Mouse (Mus musculus) embryonic facial prominence, embryonic 10.5 days (tissue): ENCODE results near the gene 2410002F23Rik. TPM values are rescaled to one million over a fixed set of nuclear protein-coding genes. Genes with fewer than 3 reads are reported as not detected.
A peak's percentile ranks its signal among the peaks of the same experiment; 100 is the strongest.
"Not testable (repeated sequence)": the region's sequence is repeated elsewhere in the genome, so short reads cannot be mapped to it uniquely, and the experiment has no call there.

Experiments used
- DNase-seq: peaks from one replicate; pipeline ENCODE4 v3.0.0-alpha.2; 2017; ENCODE audit warnings: low spot score
- H3K27ac ChIP-seq: fragments of 300-500 bp; sonication (generic); replicated peaks from 2 replicates; pipeline ENCODE4 v1.5.1; 2016; ENCODE audit warnings: mild to moderate bottlenecking
- H3K27me3 ChIP-seq: fragments of 300-500 bp; sonication (generic); replicated peaks from 2 replicates; pipeline ENCODE4 v1.6.1; 2016; ENCODE audit warnings: low read depth, mild to moderate bottlenecking; ENCODE audit not compliant: poor library complexity, severe bottlenecking
- H3K36me3 ChIP-seq: fragments of 300-500 bp; sonication (generic); replicated peaks from 2 replicates; pipeline ENCODE4 v1.6.1; 2016; ENCODE audit warnings: mild to moderate bottlenecking, moderate library complexity
- H3K4me1 ChIP-seq: fragments of 300-500 bp; sonication (generic); 2 replicates; pipeline ENCODE4 v1.6.1; 2016
- H3K4me3 ChIP-seq: fragments of 300-500 bp; sonication (generic); 2 replicates; pipeline ENCODE4 v1.5.1; 2016; ENCODE audit warnings: mild to moderate bottlenecking, moderate library complexity
- H3K9me3 ChIP-seq: fragments of 300-500 bp; sonication (generic); 2 replicates; pipeline ENCODE4 v1.6.1; 2016; ENCODE audit warnings: mild to moderate bottlenecking
- WGBS: fragments of 180-500 bp; shearing (Covaris S2); methylation state at CpG from one replicate; pipeline ENCODE4 v1.1.7; 2016; 5-methylcytosine and 5-hydroxymethylcytosine counted together
- polyA plus RNA-seq: library from polyadenylated mRNA; unstranded; fragments of >200 nt; fragmentation: Nextera tagmentation; extraction: Ambion mirVana; gene quantifications from 2 replicates; pipeline ENCODE4 v1.2.1, GENCODE M21; 2016

The 2410002F23Rik gene
- 197 and 214 TPM in 2 replicates for polyA plus RNA-seq

GRCm38 (mm10) chr7:44246055-44246983, at the start of gene 2410002F23Rik, which contains the start of gene 1700028J19Rik:
Gene 2410002F23Rik (plus strand): TSS chr7:44246722.
Gene 1700028J19Rik (minus strand): TSS chr7:44246695.
- peak; percentile 92 for DNase-seq
- no peaks in the 10 kb centered on the region for H3K27me3 ChIP-seq
- peak within 1 kb of the TSS; percentile 91 for H3K4me3 ChIP-seq
- peaks cover 20% of the 10 kb centered on the region for H3K4me1 ChIP-seq
- peaks cover 36% of the 10 kb centered on the region for H3K36me3 ChIP-seq
- under 1% methylated on average over 62 of the region's 62 CpGs for WGBS
- H3K27ac ChIP-seq = peak within 1 kb of the TSS; percentile 98
- no peaks in the 10 kb centered on the region for H3K9me3 ChIP-seq

- no peaks in the 10 kb centered on the region for H3K9me3 ChIP-seq
- DNase-seq = no peak
- H3K36me3 ChIP-seq = no peaks in the 10 kb centered on the region
- no peak within 1 kb of the TSS for H3K4me3 ChIP-seq
- H3K27me3 ChIP-seq = no peaks in the 10 kb centered on the region
- H3K27ac ChIP-seq = no peak within 1 kb of the TSS
- H3K4me1 ChIP-seq = no peaks in the 10 kb centered on the region
- 65% methylated on average over 3 of the region's 3 CpGs for WGBS
These were observed 48.6 kb upstream of the 2410002F23Rik start, which contains the start of gene Klk1b3 for GRCm38 (mm10) chr7:44197891-44198290. Gene Klk1b3 (plus strand): TSS chr7:44198191.

GRCm38 (mm10) chr7:44207135-44207534, 39.4 kb upstream of the 2410002F23Rik start, which contains the start of gene Klk1b4:
Gene Klk1b4 (plus strand): TSS chr7:44207435.
- not testable (repeated sequence) for H3K27me3 ChIP-seq, H3K9me3 ChIP-seq, H3K36me3 ChIP-seq

GRCm38 (mm10) chr7:44208307-44208706, 38.2 kb upstream of the 2410002F23Rik start:
- WGBS = 85% methylated on average over 3 of the region's 3 CpGs
- no peaks in the 10 kb centered on the region for H3K4me1 ChIP-seq
- H3K27ac ChIP-seq = no peak overlapping the region
- H3K36me3 ChIP-seq = no peaks in the 10 kb centered on the region
- no peak for DNase-seq
- H3K27me3 ChIP-seq = no peaks in the 10 kb centered on the region
- H3K9me3 ChIP-seq = no peaks in the 10 kb centered on the region
- no peak overlapping the region for H3K4me3 ChIP-seq

More at GRCm38 (mm10) chr7:44207135-44207534, 39.4 kb upstream of the 2410002F23Rik start, which contains the start of gene Klk1b4:
- not testable (repeated sequence) for DNase-seq, H3K4me3 ChIP-seq, H3K27ac ChIP-seq, H3K4me1 ChIP-seq
- WGBS = 60% methylated on average over 3 of the region's 3 CpGs

- Histone ChIP-seq H3K36me3 (no peaks in the 10 kb centered on the region), H3K4me1 (no peaks in the 10 kb centered on the region), H3K4me3 (no peak within 1 kb of the TSS), H3K27me3 (no peaks in the 10 kb centered on the region), H3K9me3 (no peaks in the 10 kb centered on the region), H3K27ac (no peak within 1 kb of the TSS)
- 78% methylated on average over 1 of the region's 1 CpGs for WGBS
- DNase-seq = no peak
These were observed 30.9 kb upstream of the 2410002F23Rik start, which contains the start of gene Klk1b5 for GRCm38 (mm10) chr7:44215645-44216044. Gene Klk1b5 (plus strand): TSS chr7:44215945.

GRCm38 (mm10) chr7:44221601-44222000, 24.9 kb upstream of the 2410002F23Rik start:
- not testable (repeated sequence) for H3K9me3 ChIP-seq, H3K4me3 ChIP-seq, H3K27ac ChIP-seq, H3K4me1 ChIP-seq, H3K36me3 ChIP-seq, H3K27me3 ChIP-seq, DNase-seq
- 72% methylated on average over 10 of the region's 10 CpGs for WGBS

- not testable (repeated sequence) for H3K4me3 ChIP-seq, H3K9me3 ChIP-seq, H3K27ac ChIP-seq, DNase-seq, H3K4me1 ChIP-seq, H3K36me3 ChIP-seq, H3K27me3 ChIP-seq
- WGBS = 85% methylated on average over 6 of the region's 6 CpGs
These were observed 24.2 kb upstream of the 2410002F23Rik start for GRCm38 (mm10) chr7:44222335-44222734.

- WGBS = 48% methylated on average over 1 of the region's 1 CpGs
- no peak within 1 kb of the TSS for H3K27ac ChIP-seq
- no peaks in the 10 kb centered on the region for H3K4me1 ChIP-seq
- H3K27me3 ChIP-seq = no peaks in the 10 kb centered on the region
- H3K36me3 ChIP-seq = no peaks in the 10 kb centered on the region
- no peak within 1 kb of the TSS for H3K4me3 ChIP-seq
- H3K9me3 ChIP-seq = no peaks in the 10 kb centered on the region
- no peak for DNase-seq
These were observed 21.4 kb upstream of the 2410002F23Rik start, which contains the start of gene Klk1 for GRCm38 (mm10) chr7:44225076-44225475. Gene Klk1 (plus strand): TSS chr7:44225360.

GRCm38 (mm10) chr7:44235909-44236308, 10.6 kb upstream of the 2410002F23Rik start, which contains the start of gene Gm36864:
Gene Gm36864 (plus strand): TSS chr7:44236177.
- Histone ChIP-seq H3K4me3 (no peak within 1 kb of the TSS), H3K4me1 (no peaks in the 10 kb centered on the region)

GRCm38 (mm10) chr7:44239913-44240312, 6.6 kb upstream of the 2410002F23Rik start:
- H3K27ac ChIP-seq = no peak overlapping the region
- DNase-seq = no peak
- 60% methylated on average over 2 of the region's 2 CpGs for WGBS

More at GRCm38 (mm10) chr7:44235909-44236308, 10.6 kb upstream of the 2410002F23Rik start, which contains the start of gene Gm36864:
- Histone ChIP-seq H3K27ac (no peak within 1 kb of the TSS), H3K9me3 (no peaks in the 10 kb centered on the region), H3K36me3 (no peaks in the 10 kb centered on the region), H3K27me3 (no peaks in the 10 kb centered on the region)
- 78% methylated on average over 3 of the region's 3 CpGs for WGBS
- DNase-seq = no peak

GRCm38 (mm10) chr7:44240712-44241111, 5.8 kb upstream of the 2410002F23Rik start:
- Histone ChIP-seq H3K27ac (no peak overlapping the region), H3K36me3 (no peaks in the 10 kb centered on the region), H3K9me3 (no peaks in the 10 kb centered on the region), H3K4me1 (peaks cover 7% of the 10 kb centered on the region), H3K4me3 (no peak overlapping the region), H3K27me3 (no peaks in the 10 kb centered on the region)
- WGBS = 62% methylated on average over 1 of the region's 1 CpGs
- no peak for DNase-seq

More at GRCm38 (mm10) chr7:44239913-44240312, 6.6 kb upstream of the 2410002F23Rik start:
- Histone ChIP-seq H3K9me3 (no peaks in the 10 kb centered on the region), H3K4me1 (no peaks in the 10 kb centered on the region), H3K4me3 (no peak overlapping the region), H3K27me3 (no peaks in the 10 kb centered on the region), H3K36me3 (no peaks in the 10 kb centered on the region)

GRCm38 (mm10) chr7:44241163-44241562, 5.4 kb upstream of the 2410002F23Rik start:
- H3K36me3 ChIP-seq = no peaks in the 10 kb centered on the region
- H3K4me1 ChIP-seq = peaks cover 7% of the 10 kb centered on the region
- H3K27ac ChIP-seq = no peak overlapping the region
- no peak overlapping the region for H3K4me3 ChIP-seq
- no peak for DNase-seq
- no peaks in the 10 kb centered on the region for H3K27me3 ChIP-seq
- H3K9me3 ChIP-seq = no peaks in the 10 kb centered on the region
- WGBS = 67% methylated on average over 2 of the region's 2 CpGs
